Mouse (Mus musculus) MEL (cell line): Measurements from ENCODE around the gene Cdk14.

Experiments used
- CHD1 ChIP-seq: IDR thresholded peaks from 2 replicates; pipeline ENCODE4 v1.6.1; 2012; ENCODE audit warnings: low read depth, mild to moderate bottlenecking, inconsistent platforms, low read length, improper control_type of control experiment
- CTCF ChIP-seq, 3 experiments: IDR thresholded peaks in 2 of 3; conservative IDR thresholded peaks in 1 of 3; 2 replicates each; pipeline ENCODE4 v1.5.1; 2011 to 2012; ENCODE audit warnings: low read length in 3 of 3, low read depth in 2 of 3, mild to moderate bottlenecking in 2 of 3, improper control_type of control experiment in 1 of 3, inconsistent platforms in 1 of 3, mixed read lengths in 1 of 3, moderate library complexity in 1 of 3; ENCODE audit not compliant: control insufficient read depth in 1 of 3, insufficient read depth in 1 of 3, poor library complexity in 1 of 3, severe bottlenecking in 1 of 3
- EP300 ChIP-seq, 2 experiments: IDR thresholded peaks; 2 replicates each; pipeline ENCODE4 v1.6.1; 2011; ENCODE audit warnings: improper control_type of control experiment in 2 of 2, low read length in 2 of 2, low read depth in 1 of 2, mild to moderate bottlenecking in 1 of 2
- MAX ChIP-seq: IDR thresholded peaks from 2 replicates; pipeline ENCODE4 v1.6.1; 2011; ENCODE audit warnings: low read length, improper control_type of control experiment
- POLR2A ChIP-seq, 2 experiments: IDR thresholded peaks; 2 replicates each; pipeline ENCODE4 v1.6.1; 2011 to 2012; ENCODE audit warnings: low read length in 2 of 2, mild to moderate bottlenecking in 2 of 2, control low read depth in 1 of 2, improper control_type of control experiment in 1 of 2, low read depth in 1 of 2, moderate library complexity in 1 of 2; ENCODE audit not compliant: control insufficient read depth in 1 of 2, insufficient read depth in 1 of 2, poor library complexity in 1 of 2
- POLR2AphosphoS2 ChIP-seq: IDR thresholded peaks from 2 replicates; pipeline ENCODE4 v1.6.1; 2011; ENCODE audit warnings: low read length, improper control_type of control experiment
- UBTF ChIP-seq: IDR thresholded peaks from 2 replicates; pipeline ENCODE4 v1.6.1; 2012; ENCODE audit warnings: low read depth, mild to moderate bottlenecking, inconsistent platforms, low read length, improper control_type of control experiment, moderate library complexity, borderline replicate concordance; ENCODE audit not compliant: insufficient read depth
- USF1 ChIP-seq: IDR thresholded peaks from 2 replicates; pipeline ENCODE4 v1.6.1; 2014; ENCODE audit warnings: low read depth, mild to moderate bottlenecking, inconsistent platforms, low read length, improper control_type of control experiment, moderate library complexity

GRCm38 (mm10) chr5:4979551-4979950 lies 440.6 kb downstream of the Cdk14 start:
- no peak for TF ChIP-seq POLR2AphosphoS2
- no peak for TF ChIP-seq CTCF (IDR thresholded peaks at IDR 0.05 in 2 of 3, conservative IDR thresholded peaks at IDR 0.05 in 1 of 3; ENCODE audit: control insufficient read depth in 1 of 3, insufficient read depth in 1 of 3, low read depth in 2 of 3, low read length in 3 of 3, poor library complexity in 1 of 3, severe bottlenecking in 1 of 3)
- no peak for TF ChIP-seq MAX
- TF ChIP-seq CHD1: no peak
- TF ChIP-seq EP300 (IDR thresholded peaks at IDR 0.05; ENCODE audit: low read depth in 1 of 2, low read length in 2 of 2): no peak
- TF ChIP-seq USF1: no peak
- no peak for TF ChIP-seq UBTF
- TF ChIP-seq POLR2A (IDR thresholded peaks at IDR 0.05; ENCODE audit: control insufficient read depth in 1 of 2, insufficient read depth in 1 of 2, low read depth in 1 of 2, low read length in 2 of 2, poor library complexity in 1 of 2): no peak
